Mouse (Mus musculus) hindbrain, embryonic 15.5 days (tissue): ENCODE results near the gene Card6. TPM values are rescaled to one million over a fixed set of nuclear protein-coding genes. Genes with fewer than 3 reads are reported as not detected.
"Not testable (repeated sequence)": the region's sequence is repeated elsewhere in the genome, so short reads cannot be mapped to it uniquely, and the experiment has no call there.

Source experiments
- ATAC-seq: fragments of 200-750 bp; cut with Nextera tagmentation; 2 replicates; pipeline ENCODE4 v1.8.0; 2017; ENCODE audit warnings: low read depth, moderate number of reproducible peaks, moderate TSS enrichment; ENCODE audit not compliant: low FRiP score
- H3K27ac ChIP-seq: fragments of 300-500 bp; sonication (generic); replicated peaks from 2 replicates; pipeline ENCODE4 v1.5.1; 2015; ENCODE audit warnings: mild to moderate bottlenecking, inconsistent platforms
- H3K27me3 ChIP-seq: fragments of 300-500 bp; sonication (generic); 2 replicates; pipeline ENCODE4 v1.6.1; 2015; ENCODE audit warnings: control low read depth, inconsistent platforms
- H3K36me3 ChIP-seq: fragments of 300-500 bp; sonication (generic); 2 replicates; pipeline ENCODE4 v1.6.1; 2015; ENCODE audit warnings: control low read depth, inconsistent platforms
- H3K4me1 ChIP-seq: fragments of 300-500 bp; sonication (generic); replicated peaks from 2 replicates; pipeline ENCODE4 v1.6.1; 2015; ENCODE audit warnings: control low read depth, inconsistent platforms
- H3K4me2 ChIP-seq: fragments of 300-500 bp; sonication (generic); 2 replicates; pipeline ENCODE4 v1.6.1; 2015; ENCODE audit warnings: moderate library complexity, mild to moderate bottlenecking, inconsistent platforms
- H3K4me3 ChIP-seq: fragments of 300-500 bp; sonication (generic); 2 replicates; pipeline ENCODE4 v1.5.1; 2015; ENCODE audit warnings: mild to moderate bottlenecking, inconsistent platforms
- H3K9ac ChIP-seq: fragments of 300-500 bp; sonication (generic); 2 replicates; pipeline ENCODE4 v1.6.1; 2015; ENCODE audit warnings: inconsistent platforms
- H3K9me3 ChIP-seq: fragments of 300-500 bp; sonication (generic); 2 replicates; pipeline ENCODE4 v1.6.1; 2016; ENCODE audit warnings: control low read depth, inconsistent platforms
- WGBS: fragments of 180-500 bp; shearing (Covaris S2); methylation state at CpG from one replicate; pipeline ENCODE4 v1.1.7; 2015; 5-methylcytosine and 5-hydroxymethylcytosine counted together
- polyA plus RNA-seq: library from polyadenylated mRNA; unstranded; fragments of >200 nt; fragmentation: Nextera tagmentation; extraction: Ambion mirVana; gene quantifications from 2 replicates; pipeline ENCODE4 v1.2.1, GENCODE M21; 2015

The Card6 gene
- polyA plus RNA-seq, 1 experiment from 2014 or later: 0.58 TPM

GRCm38 (mm10) chr15:5142047-5142446 is 33.7 kb upstream of the Card6 start:
- ATAC-seq: no peak
- no peak overlapping the region for H3K4me2 ChIP-seq
- H3K27me3 ChIP-seq: no peaks in the 10 kb centered on the region
- WGBS: 65% methylated on average over 5 of the region's 5 CpGs
- no peaks in the 10 kb centered on the region for H3K9me3 ChIP-seq
- H3K36me3 ChIP-seq: no peaks in the 10 kb centered on the region
- no peak overlapping the region for H3K9ac ChIP-seq
- H3K4me1 ChIP-seq: peaks cover 17% of the 10 kb centered on the region
- H3K4me3 ChIP-seq: no peak overlapping the region
- no peak overlapping the region for H3K27ac ChIP-seq

DNA sequence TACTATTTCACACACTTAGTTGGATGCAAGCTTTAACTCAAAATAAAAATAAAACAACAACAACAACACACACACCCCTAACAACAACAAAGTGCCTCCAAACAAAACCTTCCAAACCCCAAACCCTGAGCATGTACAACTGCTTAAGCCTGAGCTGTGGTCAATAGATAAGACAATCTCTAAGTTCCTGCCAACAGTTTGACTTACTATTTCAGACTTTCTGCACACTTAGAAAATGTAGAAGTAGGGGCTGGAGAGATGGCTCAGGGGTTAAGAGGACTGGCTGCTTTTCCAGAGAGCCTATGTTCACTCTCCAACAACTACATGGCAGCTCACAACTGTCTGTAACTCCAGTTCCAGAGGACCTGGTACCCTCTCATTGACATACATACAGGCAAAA is 32.0 kb upstream of the Card6 start:
- Histone ChIP-seq H3K27ac (no peak overlapping the region), H3K36me3 (no peaks in the 10 kb centered on the region), H3K4me1 (peaks cover 10% of the 10 kb centered on the region), H3K9me3 (no peaks in the 10 kb centered on the region), H3K27me3 (no peaks in the 10 kb centered on the region), H3K4me2 (no peak overlapping the region), H3K9ac (no peak overlapping the region), H3K4me3 (no peak overlapping the region)
- ATAC-seq: no peak

DNA sequence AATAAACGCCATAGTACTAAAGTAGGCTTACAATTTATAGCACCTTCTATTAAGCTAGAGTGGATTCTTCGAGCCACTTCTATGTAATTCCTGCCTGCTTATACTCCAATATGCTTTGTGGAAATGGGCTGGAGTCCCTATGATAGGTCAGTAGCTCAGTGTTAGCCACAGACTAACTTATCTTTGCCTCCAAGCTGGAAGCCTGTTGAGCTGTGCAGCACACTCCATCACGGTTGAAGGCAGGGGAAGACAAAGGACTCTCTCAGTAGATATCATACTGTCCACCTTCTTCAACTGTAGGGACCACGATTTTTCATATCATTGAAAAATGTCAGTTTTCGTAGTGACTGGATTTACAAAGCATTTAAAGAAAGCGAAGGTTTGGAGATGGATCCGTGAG is 31.5 kb upstream of the Card6 start:
- H3K4me2 ChIP-seq: no peak overlapping the region
- no peak overlapping the region for H3K4me3 ChIP-seq
- H3K9ac ChIP-seq: no peak overlapping the region
- ATAC-seq: no peak
- no peak overlapping the region for H3K27ac ChIP-seq
- peaks cover 5% of the 10 kb centered on the region for H3K4me1 ChIP-seq
- no peaks in the 10 kb centered on the region for H3K36me3 ChIP-seq
- H3K27me3 ChIP-seq: no peaks in the 10 kb centered on the region
- H3K9me3 ChIP-seq: no peaks in the 10 kb centered on the region
- WGBS: 92% methylated on average over 7 of the region's 7 CpGs

DNA sequence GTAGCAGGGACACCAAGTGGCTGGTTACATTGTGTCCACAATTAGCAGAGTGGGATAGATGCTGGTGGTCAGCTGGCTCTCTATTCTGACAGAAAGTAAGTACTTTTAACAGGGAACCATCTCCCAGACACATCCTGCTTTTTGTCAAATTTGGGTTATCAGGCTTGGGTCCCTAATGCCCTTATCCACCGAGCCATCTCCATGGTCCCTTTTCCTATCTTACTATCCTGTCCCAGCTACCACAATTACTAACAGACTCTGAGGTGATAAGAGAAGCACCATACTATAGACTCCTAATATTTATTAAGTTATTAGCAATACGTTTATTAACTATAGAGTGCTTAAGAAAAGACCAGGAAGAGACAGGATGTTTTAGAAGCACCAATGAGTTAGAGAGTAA is 31.0 kb upstream of the Card6 start:
- no peaks in the 10 kb centered on the region for H3K27me3 ChIP-seq
- no peak overlapping the region for H3K4me2 ChIP-seq
- no peak for ATAC-seq
- H3K36me3 ChIP-seq: no peaks in the 10 kb centered on the region
- no peak overlapping the region for H3K9ac ChIP-seq
- peaks cover under 1% of the 10 kb centered on the region for H3K4me1 ChIP-seq
- no peaks in the 10 kb centered on the region for H3K9me3 ChIP-seq
- no peak overlapping the region for H3K27ac ChIP-seq
- H3K4me3 ChIP-seq: no peak overlapping the region
- WGBS: 92% methylated on average over 2 of the region's 2 CpGs

GRCm38 (mm10) chr15:5138021-5138856 is 29.9 kb upstream of the Card6 start:
- H3K4me2 ChIP-seq: no peak overlapping the region; the same call in 1 of the 2 replicates
- peak; percentile 65; the same call in 1 of the 2 replicates for ATAC-seq
- H3K27me3 ChIP-seq: no peaks in the 10 kb centered on the region
- H3K4me1 ChIP-seq: no peaks in the 10 kb centered on the region; the same call in 1 of the 2 replicates
- no peak overlapping the region for H3K27ac ChIP-seq
- H3K9me3 ChIP-seq: no peaks in the 10 kb centered on the region
- no peaks in the 10 kb centered on the region for H3K36me3 ChIP-seq
- H3K4me3 ChIP-seq: no peak overlapping the region
- no peak overlapping the region for H3K9ac ChIP-seq
- 65% methylated on average over 9 of the region's 9 CpGs for WGBS

DNA sequence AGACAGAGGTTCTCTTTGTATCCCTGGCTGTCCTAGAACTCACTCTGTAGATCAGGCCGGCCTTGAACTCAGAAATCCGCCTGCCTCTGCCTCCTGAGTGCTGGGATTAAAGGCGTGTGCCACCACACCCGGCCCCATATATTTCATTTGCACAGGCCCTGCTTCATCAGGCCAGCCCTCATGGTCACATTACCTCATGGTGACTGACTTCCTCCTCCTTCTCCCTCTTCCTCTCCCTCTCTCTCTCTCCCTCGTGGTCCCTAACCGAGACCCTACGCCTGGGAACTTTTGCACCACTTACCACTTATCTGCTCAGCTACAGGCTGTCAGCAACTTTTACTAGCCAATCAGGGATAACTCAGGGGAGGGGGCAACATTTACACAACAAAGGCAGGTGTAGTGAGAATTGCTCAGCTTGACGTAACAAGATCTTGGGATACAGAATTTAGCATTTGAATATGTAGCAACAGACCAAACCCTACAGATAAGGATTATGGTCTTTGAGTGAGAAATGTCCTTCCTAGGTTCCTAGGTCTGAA is 26.7 kb upstream of the Card6 start:
- WGBS: 85% methylated on average over 8 of the region's 8 CpGs
- Histone ChIP-seq H3K27ac (no peak overlapping the region), H3K4me1 (no peaks in the 10 kb centered on the region; the same call in 1 of the 2 replicates), H3K27me3 (no peaks in the 10 kb centered on the region), H3K9me3 (no peaks in the 10 kb centered on the region), H3K4me2 (no peak overlapping the region), H3K4me3 (no peak overlapping the region), H3K9ac (no peak overlapping the region), H3K36me3 (no peaks in the 10 kb centered on the region)
- no peak for ATAC-seq

DNA sequence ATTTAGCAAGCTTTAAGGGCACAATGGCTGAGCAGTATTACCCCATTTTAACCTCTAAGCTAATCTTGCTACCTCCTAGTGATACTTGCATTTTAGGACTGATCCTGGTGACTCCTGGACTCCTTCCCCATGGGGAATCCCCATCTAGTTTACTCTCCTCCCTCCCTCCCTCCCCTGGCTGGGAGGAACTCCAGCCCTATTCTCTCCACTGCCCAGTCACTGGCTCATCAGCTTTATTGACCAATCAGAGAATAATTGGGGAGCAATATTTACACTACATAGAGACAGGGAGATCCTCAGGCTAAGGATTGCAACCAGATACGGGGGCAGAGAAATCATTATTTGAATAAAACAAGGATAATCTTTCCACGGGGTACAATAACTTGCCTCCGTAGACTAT is 25.8 kb upstream of the Card6 start:
- ATAC-seq: no peak
- H3K27ac ChIP-seq: no peak overlapping the region
- H3K4me3 ChIP-seq: no peak overlapping the region
- H3K9ac ChIP-seq: no peak overlapping the region
- H3K4me2 ChIP-seq: no peak overlapping the region
- H3K9me3 ChIP-seq: no peaks in the 10 kb centered on the region
- no peaks in the 10 kb centered on the region for H3K27me3 ChIP-seq
- H3K4me1 ChIP-seq: no peaks in the 10 kb centered on the region; the same call in 1 of the 2 replicates
- H3K36me3 ChIP-seq: no peaks in the 10 kb centered on the region
- WGBS: 66% methylated on average over 3 of the region's 3 CpGs

DNA sequence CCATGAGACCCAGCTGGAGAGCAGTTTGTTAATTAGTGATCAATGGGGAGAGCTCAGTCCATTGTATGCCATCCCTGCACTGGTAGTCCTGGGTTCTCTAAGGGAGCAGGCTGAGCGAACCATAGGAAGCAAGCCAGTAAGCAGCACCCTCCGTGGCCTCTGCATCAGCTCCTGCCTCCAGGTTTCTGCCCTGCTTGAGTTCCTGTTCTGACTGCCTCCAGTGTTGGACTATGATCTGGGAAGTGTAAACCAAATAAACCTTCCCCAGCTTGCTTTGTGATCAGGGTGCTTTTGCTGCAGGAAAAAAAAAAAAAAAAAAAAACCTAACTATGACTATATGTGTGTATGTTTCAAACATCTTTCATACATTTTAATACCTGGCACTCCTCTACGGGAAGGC is 25.0 kb upstream of the Card6 start:
- Histone ChIP-seq H3K4me3 (no peak overlapping the region), H3K4me1 (no peaks in the 10 kb centered on the region; the same call in 1 of the 2 replicates), H3K9me3 (no peaks in the 10 kb centered on the region), H3K27me3 (no peaks in the 10 kb centered on the region), H3K36me3 (no peaks in the 10 kb centered on the region), H3K4me2 (no peak overlapping the region), H3K9ac (no peak overlapping the region), H3K27ac (no peak overlapping the region)
- ATAC-seq: no peak
- WGBS: 64% methylated on average over 3 of the region's 3 CpGs

GRCm38 (mm10) chr15:5130887-5131668 is 22.7 kb upstream of the Card6 start:
- not testable (repeated sequence) for H3K4me1 ChIP-seq, H3K4me3 ChIP-seq, H3K4me2 ChIP-seq, H3K27ac ChIP-seq, H3K36me3 ChIP-seq, H3K27me3 ChIP-seq, H3K9me3 ChIP-seq, ATAC-seq, H3K9ac ChIP-seq
- 93% methylated on average over 14 of the region's 14 CpGs for WGBS

GRCm38 (mm10) chr15:5129111-5129805 is 20.9 kb upstream of the Card6 start:
- Histone ChIP-seq H3K9ac (no peak overlapping the region), H3K27me3 (no peaks in the 10 kb centered on the region), H3K4me3 (no peak overlapping the region), H3K9me3 (no peaks in the 10 kb centered on the region), H3K4me1 (no peaks in the 10 kb centered on the region), H3K36me3 (peaks cover 4% of the 10 kb centered on the region), H3K4me2 (no peak overlapping the region), H3K27ac (no peak overlapping the region)
- ATAC-seq: no peak
- 93% methylated on average over 12 of the region's 12 CpGs for WGBS

DNA sequence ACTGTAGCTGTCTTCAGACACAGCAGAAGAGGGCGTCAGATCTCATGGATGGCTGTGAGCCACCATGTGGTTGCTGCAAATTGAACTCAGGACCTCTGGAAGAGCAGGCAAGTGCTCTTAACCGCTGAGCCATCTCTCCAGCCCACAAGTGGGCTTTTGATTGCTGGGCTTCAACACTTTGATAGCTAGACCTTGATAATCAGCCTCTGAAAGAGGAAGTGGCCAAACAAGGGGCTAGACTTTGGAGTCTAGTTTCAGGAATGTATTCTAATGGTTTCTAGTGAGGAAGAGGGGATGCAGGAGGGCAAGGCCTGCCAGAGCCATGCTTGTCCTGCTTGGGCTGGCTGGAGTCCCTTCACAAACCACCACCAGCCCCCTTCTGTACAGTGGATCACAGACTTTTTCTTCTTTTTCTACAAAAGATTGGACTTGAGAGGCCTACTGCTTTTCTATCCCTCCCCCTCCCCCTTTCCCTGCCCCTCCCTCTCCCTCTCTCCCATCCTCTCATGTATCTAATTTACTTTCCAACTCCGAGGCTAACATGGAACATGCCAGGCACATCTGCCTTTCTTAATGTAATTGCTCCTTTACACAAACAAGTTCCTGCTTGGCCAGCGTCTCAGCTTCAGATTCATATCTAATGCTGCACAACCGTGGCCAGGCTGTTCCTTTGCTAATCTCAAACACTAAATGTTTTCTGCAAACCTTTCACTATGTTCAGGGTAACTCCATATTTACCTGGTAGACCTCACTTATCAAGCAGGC is 20.0 kb upstream of the Card6 start:
- Histone ChIP-seq H3K4me3 (no peak overlapping the region), H3K4me1 (no peaks in the 10 kb centered on the region), H3K27me3 (no peaks in the 10 kb centered on the region), H3K36me3 (peaks cover 8% of the 10 kb centered on the region), H3K27ac (no peak overlapping the region), H3K4me2 (no peak overlapping the region), H3K9ac (no peak overlapping the region), H3K9me3 (no peaks in the 10 kb centered on the region)
- 82% methylated on average over 5 of the region's 5 CpGs for WGBS
- ATAC-seq: no peak
